Mouse (Mus musculus) kidney, postnatal 0 days (tissue): ENCODE measurements at regions not wholly inside any gene's neighbourhood (a gene's known extent, or its start where the extent isn't known, plus 50 kb on each side); places are given as distances from the start of the nearest gene placed in this dataset.
"Not testable (repeated sequence)": the region's sequence is repeated elsewhere in the genome, so short reads cannot be mapped to it uniquely, and the experiment has no call there.

Experiments
- ATAC-seq: fragments of 200-750 bp; cut with Nextera tagmentation; replicated peaks from 2 replicates; pipeline ENCODE4 v1.8.0; 2017; ENCODE audit warnings: low read depth, moderate number of reproducible peaks, moderate TSS enrichment, moderate library complexity; ENCODE audit not compliant: low FRiP score
- DNase-seq: peaks from one replicate; pipeline ENCODE4 v3.0.0-alpha.2; 2016; ENCODE audit warnings: low spot score
- H3K27ac ChIP-seq: fragments of 300-500 bp; sonication (generic); 2 replicates; pipeline ENCODE4 v1.5.1; 2014; ENCODE audit warnings: mild to moderate bottlenecking
- H3K27me3 ChIP-seq: fragments of 300-500 bp; sonication (generic); 2 replicates; pipeline ENCODE4 v1.6.1; 2014; ENCODE audit warnings: low read length, mixed read lengths; ENCODE audit not compliant: insufficient read depth
- H3K36me3 ChIP-seq: fragments of 300-500 bp; sonication (generic); 2 replicates; pipeline ENCODE4 v1.6.1; 2014; ENCODE audit warnings: low read length, mixed read lengths; ENCODE audit not compliant: insufficient read depth
- H3K4me1 ChIP-seq: fragments of 300-500 bp; sonication (generic); replicated peaks from 2 replicates; pipeline ENCODE4 v1.6.1; 2014; ENCODE audit warnings: antibody characterized with exemption, low read length, mixed read lengths; ENCODE audit not compliant: insufficient read depth
- H3K4me2 ChIP-seq: fragments of 300-500 bp; sonication (generic); 2 replicates; pipeline ENCODE4 v1.6.1; 2014; ENCODE audit warnings: mild to moderate bottlenecking, low read length, moderate library complexity, mixed read lengths
- H3K4me3 ChIP-seq: fragments of 300-500 bp; sonication (generic); replicated peaks from 2 replicates; pipeline ENCODE4 v1.5.1; 2014; ENCODE audit warnings: low read depth, low read length
- H3K9ac ChIP-seq: fragments of 300-500 bp; sonication (generic); 2 replicates; pipeline ENCODE4 v1.6.1; 2014; ENCODE audit warnings: low read depth, low read length
- H3K9me3 ChIP-seq: fragments of 300-500 bp; sonication (generic); replicated peaks from 2 replicates; pipeline ENCODE4 v1.6.1; 2016; ENCODE audit warnings: low read length, inconsistent platforms, mixed read lengths
- CTCF ChIP-seq: IDR thresholded peaks from 2 replicates; pipeline ENCODE4 v1.5.1; 2016; ENCODE audit warnings: antibody characterized with exemption, low read depth, mild to moderate bottlenecking, moderate library complexity
- WGBS: fragments of 180-500 bp; shearing (Covaris S2); extraction: QIAGEN DNeasy Blood & Tissue Kit; methylation state at CpG from one replicate; pipeline ENCODE4 v1.1.7; 2014; 5-methylcytosine and 5-hydroxymethylcytosine counted together

- H3K4me3 ChIP-seq, result no peak overlapping the region
- no peaks in the 10 kb centered on the region for H3K4me1 ChIP-seq
- no peak overlapping the region for H3K27ac ChIP-seq
- no peak overlapping the region for H3K9ac ChIP-seq
- H3K4me2 ChIP-seq, result no peak overlapping the region
- 37% methylated on average over 1 of the region's 1 CpGs for WGBS
- no peaks in the 10 kb centered on the region for H3K9me3 ChIP-seq
- H3K27me3 ChIP-seq, result no peaks in the 10 kb centered on the region
- DNase-seq (no peak), ATAC-seq (no peak)
- no peaks in the 10 kb centered on the region for H3K36me3 ChIP-seq
- no peak for TF ChIP-seq CTCF
These were observed 984.2 kb downstream of the Dnajb9 start for GRCm38 (mm10) chr12:43225950-43226349.

GRCm38 (mm10) chr12:43223768-43224435 lies 986.2 kb downstream of the Dnajb9 start:
- Histone ChIP-seq H3K4me3 (no peak overlapping the region), H3K4me1 (no peaks in the 10 kb centered on the region), H3K9me3 (no peaks in the 10 kb centered on the region), H3K27me3 (no peaks in the 10 kb centered on the region), H3K4me2 (no peak overlapping the region), H3K36me3 (no peaks in the 10 kb centered on the region), H3K27ac (no peak overlapping the region), H3K9ac (no peak overlapping the region)
- ATAC-seq (no peak), DNase-seq (peak; percentile 7)
- WGBS, result 35% methylated on average over 8 of the region's 8 CpGs
- TF ChIP-seq CTCF, result no peak

GRCm38 (mm10) chr12:43212341-43212740 lies 997.8 kb downstream of the Dnajb9 start:
- 81% methylated on average over 3 of the region's 3 CpGs for WGBS
- H3K4me1 ChIP-seq, DNase-seq, ATAC-seq, H3K27me3 ChIP-seq, H3K9me3 ChIP-seq, H3K27ac ChIP-seq, H3K9ac ChIP-seq, H3K36me3 ChIP-seq, H3K4me3 ChIP-seq, H3K4me2 ChIP-seq: not testable (repeated sequence)

- Histone ChIP-seq H3K9ac (no peak overlapping the region), H3K4me2 (no peak overlapping the region), H3K4me3 (no peak overlapping the region), H3K36me3 (no peaks in the 10 kb centered on the region), H3K4me1 (no peaks in the 10 kb centered on the region), H3K27me3 (no peaks in the 10 kb centered on the region), H3K27ac (no peak overlapping the region), H3K9me3 (no peaks in the 10 kb centered on the region)
- no peak for DNase-seq
- WGBS, result 8% methylated on average over 3 of the region's 3 CpGs
- ATAC-seq, result no peak
- TF ChIP-seq CTCF, result no peak
These were observed 1005.5 kb downstream of the Dnajb9 start for GRCm38 (mm10) chr12:43204589-43204988.
